Mouse (Mus musculus) fat pad, adult 2 months (tissue): ENCODE data around the gene Ppp1cc.

Experiments
- DNase-seq: peaks from one replicate; pipeline ENCODE4 v3.0.0-alpha.2; 2011; ENCODE audit warnings: low read depth, low spot score; ENCODE audit errors: extremely low read depth

Gene Ppp1cc

DNA sequence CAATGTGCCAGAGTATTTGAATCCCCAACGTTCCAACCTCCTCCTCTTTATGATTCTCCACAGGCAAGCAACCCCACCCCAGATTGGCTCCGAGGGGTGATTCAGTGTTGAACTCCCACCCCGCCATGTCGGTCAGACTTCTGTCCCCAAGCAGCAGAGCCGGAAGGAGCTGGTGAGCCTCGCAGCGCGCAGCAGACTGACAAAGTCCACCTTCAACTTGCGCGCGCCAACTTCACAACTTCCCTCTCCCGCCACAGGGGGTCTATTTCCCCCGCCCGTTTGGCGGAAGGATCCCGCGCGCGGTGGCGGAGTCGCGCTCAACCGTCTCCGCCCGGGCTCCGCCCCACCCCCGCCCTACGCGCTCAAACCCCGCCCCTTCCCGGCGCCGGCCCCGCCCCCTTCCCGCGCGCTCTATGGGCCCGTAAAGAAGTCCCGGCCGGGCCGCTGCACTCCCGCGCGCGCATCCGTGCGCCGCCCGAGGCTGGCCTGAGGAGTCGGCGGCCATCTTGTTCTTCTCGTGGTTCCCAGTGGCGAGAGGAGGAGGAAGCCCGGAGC is at the start of gene Ppp1cc:
Gene Ppp1cc (plus strand): TSS at position 452 of the 555 bp plus-strand sequence.
- DNase-seq = no peak

DNA sequence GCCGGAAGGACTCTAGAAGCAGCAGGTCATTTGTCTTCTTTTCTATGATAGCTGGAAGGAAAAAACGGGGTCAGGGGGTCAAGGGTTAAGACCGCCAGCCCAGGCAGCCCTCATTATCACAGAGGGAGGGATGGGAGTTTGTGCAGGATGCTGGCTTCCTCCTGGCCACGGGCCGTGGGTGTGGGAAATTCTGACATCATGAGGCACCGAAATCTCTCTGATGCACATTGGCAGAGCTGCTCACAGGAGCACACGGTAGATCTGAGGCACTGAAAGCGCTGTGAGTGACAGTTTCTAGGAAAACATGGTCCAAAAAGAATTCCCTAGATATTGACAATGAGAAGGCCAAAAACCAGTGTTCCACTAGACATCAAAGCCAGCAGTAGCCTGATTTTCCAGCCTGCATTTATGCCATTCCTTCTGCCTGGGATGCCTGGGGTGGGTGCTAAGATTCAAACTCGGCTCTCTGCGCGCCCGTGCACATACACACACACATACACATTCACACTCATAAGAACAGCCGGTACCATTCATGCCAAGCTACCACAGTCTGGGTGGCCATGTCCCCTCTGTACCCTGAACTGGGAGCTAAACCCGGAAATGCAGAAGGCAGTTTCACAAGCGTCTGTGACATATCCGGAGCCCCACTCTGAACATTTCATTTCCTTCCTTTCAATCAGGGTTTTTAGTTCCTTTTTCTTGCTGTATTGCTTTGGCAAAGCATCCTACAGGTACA is 48.6 kb upstream of the Ppp1cc start:
- DNase-seq = no peak

DNA sequence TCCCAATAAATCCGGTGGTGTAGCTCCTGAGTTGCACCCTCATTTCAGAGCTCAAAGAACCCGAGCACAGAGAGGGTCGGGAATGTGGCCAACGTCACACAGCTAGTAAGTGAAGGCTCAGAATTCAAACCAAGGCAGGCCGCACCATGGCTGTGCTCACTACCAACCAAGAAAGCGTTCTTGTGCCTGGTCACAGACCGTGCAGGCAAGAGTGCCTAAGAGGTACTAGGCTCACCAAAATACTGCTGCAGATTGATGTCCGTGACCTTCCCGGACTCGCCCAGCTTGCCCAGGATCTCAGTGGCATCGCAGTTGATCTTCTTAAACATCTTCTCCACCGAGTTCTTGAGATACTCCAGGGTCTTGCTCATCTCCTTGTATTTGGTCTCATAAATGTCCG is 47.5 kb upstream of the Ppp1cc start:
- DNase-seq = no peak

DNA sequence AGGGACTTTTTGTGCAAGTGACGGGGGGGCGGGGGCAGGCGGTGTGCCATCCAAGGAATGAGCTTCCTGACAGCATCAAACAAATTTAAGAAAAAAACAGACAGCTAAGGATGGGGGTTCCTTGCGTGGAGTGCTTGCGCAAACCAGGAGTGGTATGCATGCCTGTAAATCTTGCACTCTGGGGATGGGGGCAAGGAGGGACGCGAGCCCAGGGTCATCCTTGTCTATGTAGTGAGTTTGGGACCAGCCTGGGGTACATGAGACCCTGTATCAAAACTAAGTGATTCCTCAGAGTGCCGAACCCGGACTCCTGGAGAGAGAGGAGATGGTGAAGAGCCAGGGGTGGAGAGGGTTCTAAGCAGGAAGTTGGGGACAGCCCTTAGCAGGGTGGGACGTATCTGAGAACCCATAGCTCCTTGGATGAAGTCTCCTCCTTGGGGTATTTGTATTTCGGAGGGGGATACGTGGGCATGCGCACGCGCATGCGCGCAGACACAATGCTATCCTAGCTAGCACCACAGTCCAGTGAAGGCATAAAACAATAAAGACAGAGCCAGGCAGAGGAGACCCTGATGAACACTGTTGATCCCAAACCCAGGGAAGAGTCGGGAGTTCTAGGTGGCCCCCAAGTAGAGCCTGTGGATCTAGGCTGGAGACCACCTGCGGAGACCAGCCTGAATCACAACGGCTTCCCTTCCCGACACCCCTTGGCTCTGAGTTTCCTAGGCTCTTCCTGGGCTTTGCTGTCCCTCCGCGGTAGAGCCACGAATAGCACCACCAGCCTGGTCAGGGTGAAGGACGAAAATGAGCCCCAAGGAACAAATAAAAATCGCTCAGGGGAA is 46.8 kb upstream of the Ppp1cc start:
- DNase-seq = no peak

DNA sequence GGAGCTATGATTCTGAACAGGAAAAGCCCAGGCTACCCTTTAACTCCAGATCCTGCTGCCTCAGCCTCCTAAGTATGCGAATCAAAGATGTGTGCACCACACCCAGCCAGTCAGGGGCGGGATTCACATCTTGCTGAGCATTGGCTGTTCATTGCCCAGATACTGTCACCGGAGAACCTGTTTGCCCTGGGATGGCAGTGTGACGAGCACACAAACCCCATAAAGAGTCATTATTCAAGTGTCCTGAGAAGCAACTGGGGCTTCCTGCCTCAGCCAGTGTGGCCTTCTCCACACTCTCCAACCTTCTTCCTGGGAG is 46.2 kb upstream of the Ppp1cc start:
- no peak for DNase-seq

DNA sequence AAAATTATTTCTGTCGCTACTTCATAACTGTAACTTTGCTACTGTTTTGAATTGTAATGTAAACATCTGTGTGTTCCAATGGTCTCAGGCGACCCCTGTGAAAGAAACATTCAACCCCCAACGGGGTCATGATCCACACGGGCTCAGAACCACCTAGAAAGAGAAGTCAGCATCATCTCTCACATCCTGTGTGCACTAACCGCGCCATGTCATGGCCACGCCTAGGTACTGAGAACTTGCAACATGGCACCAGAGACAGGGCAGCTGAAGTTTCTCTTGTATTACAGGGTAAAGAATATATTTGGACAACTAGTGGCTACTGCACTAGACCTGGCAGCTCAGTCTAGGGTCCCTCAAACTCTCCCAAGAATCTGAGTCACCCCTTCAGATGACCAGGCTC is 44.6 kb upstream of the Ppp1cc start:
- DNase-seq = no peak

DNA sequence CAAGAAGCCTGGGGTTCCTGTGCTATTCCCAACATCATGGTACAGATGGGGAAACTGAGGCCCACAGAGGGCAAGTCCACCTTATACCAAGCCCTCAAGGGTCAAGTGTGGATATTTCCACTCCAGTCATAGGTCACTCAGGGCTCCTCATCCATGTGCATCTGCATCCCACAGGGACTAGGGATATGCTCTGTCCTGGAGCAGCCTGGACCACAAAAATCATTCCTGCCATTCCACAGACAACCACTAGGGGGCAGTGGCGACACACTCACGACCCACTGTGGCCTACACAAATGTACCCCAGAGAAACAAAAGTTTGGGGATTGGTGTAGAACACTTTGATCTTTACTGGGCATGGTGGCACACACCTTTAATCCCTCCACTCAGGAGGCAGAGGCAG is 43.9 kb upstream of the Ppp1cc start:
- no peak for DNase-seq

DNA sequence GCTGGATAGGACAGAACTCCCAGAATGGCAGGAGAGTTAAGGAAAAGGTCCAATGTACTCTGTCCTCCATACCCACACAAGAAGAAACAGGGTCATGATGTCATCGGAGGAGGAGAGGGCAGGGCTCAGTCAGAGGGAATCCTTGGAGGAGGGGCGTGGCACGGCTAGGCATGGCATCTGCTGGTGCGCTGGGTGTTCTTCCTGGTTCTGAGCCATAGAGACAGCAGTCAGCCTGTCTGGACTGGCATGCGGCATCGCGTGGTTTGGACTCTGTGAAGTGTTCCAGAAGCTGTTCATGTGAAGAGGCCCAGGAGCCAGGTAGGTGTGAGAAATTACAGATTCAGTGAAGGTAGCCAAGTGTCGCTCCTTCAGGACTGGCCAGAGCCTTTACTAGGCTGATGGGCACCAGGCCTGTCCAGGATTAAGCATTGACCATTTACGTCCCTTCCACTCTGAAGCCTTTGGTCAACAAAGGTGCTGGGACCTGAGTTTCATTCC is 42.8 kb upstream of the Ppp1cc start:
- DNase-seq = peak; percentile 11

DNA sequence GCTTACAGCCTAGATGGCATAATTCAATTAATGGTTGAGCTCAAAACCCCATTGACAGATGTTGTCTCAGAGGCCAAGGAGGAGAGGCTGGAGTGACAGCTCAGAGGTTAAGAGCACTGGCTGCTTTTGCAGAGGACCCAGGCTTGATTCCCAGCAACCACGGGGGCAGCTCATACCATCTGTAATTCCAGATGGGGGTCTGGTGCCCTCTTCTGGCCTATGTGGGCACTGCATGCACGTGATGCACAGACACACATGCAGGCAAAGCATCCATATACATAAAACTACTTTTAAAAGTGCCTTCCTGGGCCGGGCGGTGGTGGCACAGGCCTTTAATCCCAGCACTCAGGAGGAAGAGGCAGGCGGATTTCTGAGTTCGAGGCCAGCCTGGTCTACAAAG is 41.8 kb upstream of the Ppp1cc start:
- no peak for DNase-seq

DNA sequence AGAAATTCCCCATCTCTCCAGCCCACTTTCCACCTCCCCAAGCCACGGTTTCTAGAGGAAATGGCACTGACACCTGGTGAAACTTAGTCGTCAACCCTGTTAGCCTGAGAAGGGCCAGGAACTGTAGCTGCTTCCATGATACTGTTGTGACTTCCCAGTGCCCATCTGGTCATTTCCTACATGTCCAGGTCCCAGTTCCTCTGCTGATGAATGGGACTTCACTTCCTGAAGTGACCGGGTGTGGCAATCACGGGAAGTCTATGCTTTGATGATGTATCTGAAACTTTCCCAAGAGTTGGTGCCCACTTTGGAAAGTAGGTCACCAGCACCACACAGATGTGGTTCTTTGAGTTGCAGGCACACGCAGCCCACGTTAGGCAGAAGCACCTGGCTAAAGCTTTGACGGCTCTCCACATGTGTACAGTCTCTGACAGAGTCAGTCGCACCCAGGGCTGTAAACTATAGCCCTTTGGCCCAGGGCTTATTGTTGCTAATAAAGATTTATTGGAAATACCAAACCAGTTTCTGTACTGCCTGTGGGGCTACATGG is 32.8 kb upstream of the Ppp1cc start:
- DNase-seq = no peak

DNA sequence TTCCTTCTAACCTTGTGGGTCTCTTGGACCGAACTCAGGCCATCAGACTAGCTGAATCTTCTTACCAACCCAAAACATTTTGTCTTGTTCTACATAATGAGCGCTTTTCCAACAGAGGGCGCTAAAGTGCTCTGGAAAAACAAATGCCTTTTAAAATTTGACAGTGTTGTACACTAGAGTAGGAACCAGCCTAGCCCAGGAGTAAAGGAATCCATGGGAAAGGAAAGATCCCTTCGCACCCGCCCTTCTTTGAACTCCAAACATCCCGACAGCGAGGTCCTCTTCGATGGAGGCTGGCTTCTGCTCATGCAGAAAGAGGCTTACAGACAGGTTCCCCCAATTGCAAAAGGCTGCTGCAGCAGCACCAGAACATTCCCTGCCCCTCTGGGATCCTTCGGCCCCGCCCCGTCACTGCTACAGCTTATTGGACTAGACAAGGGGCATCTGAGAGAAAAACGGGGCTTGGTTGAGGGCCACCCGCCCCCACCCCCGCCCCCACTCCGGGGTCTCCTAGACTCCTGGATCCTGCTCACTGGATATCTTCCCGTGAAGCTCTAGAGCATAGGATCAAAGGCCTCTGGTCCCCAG is 28.9 kb upstream of the Ppp1cc start:
- DNase-seq = no peak

DNA sequence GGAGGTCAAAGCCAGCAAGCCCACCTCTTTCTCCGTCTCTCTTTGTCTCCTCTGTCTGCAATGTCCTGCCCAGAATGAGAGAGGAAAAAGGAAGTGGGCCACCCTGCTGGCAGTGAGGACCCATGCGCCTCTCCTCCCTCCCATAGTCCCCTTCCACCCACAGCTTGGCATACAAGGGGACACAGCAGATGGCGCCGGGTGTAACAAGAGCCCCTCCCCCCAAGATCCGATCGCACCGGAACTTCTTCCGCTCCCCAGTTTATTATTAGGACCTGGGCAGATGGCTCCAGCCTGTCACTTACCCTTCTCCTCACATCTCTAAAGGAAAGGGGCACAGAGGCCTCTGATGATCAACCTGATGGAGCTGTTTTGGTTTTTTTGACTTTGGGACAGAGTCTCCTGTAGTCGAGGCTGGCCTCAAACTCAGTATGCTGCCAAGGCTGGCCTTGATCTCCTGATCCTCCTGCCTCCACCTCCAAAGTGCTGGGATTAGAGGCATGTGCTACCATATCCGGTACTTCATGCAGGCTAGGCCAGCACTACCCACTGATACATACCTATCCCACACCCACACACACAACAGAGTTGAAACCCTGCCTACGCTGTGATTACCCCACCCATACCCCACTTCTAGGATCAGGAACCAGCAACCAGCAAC is 27.6 kb upstream of the Ppp1cc start:
- no peak for DNase-seq

DNA sequence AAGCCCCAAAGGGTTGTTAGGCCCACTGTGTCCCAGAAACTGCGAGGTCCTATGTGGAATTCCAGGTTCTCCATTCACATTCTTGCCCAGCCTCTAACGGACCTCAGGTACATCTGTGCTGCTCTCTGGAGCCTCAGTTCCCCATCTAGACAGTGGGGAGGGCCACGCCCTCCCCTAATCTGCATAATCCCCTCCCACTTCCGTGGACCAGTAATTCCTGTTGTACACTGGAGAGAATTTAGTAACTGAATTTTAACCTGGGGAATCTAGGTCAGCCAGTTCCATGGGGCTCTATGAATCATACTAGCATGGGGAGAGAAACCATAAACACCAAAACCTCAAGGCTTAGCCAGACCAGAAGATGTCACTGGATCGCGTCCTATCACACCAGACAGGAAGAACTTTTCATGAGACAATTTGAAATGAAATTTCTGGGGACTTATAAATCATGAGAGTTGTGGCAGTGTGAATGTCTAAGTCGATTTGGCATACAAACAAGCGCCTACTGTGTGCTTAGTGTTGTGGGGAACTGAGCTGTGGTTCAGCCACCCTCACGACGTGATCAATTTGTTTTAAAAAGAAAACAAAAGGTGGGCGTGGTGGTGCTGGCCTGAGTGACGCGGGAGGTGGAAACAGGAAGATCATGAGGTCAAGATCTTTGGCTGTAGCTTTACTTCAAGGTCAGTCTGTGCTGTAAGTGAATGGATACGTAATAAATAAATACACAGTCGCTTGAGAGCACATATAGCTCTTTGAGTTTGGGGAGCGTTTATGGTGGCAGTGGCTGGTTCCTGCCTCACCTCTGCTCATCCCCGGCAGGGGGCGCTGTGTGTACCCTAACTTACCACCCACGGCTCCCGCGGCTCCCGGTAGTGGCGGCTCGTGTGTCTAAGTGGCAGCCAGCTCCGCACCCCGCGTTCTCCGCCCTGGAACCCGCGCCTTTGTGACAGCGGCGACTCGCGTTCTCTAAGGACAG is 26.7 kb upstream of the Ppp1cc start:
- no peak for DNase-seq

DNA sequence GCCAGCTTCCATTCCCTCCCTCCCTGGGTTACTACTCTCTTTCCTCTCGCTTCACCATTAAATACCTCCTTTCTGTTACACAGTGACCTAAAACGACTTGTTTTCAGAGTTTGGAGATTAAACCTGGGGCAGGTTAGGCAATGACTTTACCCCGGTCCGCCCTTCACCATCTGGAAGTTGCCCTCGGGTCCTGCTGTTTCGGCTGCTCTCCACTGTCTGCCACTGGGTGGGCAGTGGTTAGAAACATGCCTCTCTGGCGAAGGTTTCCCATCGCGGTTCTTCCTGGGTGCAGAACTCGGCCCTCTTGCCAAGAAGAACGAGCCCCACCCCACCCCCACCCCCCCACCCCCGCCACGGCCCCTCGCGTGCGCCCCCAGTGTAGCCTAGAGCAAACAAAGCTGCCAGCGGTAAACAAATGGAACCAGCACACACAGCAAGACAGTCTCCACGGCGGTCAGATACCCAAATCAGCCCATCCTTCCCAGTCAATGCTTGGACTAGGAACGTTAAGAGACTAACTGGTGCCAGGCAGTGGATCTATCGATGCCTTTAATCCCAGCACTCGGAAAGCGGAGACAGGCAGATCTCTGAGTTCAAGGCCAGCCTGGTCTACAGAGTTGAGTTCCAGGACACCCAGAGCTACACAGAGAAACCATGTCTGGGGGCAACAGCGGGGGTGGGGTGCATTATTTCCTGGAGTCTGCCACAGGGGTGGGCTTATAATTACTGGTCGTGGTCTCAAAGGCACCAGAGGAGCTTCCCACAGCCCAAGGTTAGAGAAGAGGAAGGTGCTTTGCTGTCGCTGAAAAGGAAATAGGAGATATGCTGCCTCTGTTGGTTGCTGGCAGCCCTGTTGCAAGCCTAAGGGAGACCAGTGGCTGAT is 25.7 kb upstream of the Ppp1cc start:
- no peak for DNase-seq

DNA sequence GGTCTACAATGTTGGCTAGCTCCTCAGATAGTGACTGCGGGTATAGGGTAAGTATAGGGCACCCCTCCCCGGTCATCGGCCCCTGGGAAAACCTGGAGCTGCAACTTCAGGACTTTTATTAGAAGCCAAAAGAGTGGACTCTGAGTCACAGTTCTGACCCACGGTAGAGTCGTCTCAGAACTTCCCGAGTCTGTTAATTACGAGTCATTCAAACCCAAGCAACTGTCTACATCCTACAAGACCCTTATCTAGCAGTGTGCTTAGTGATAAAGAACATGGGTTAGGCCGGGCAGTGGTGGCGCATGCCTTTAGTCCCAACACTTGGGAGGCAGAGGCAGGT is 25.1 kb upstream of the Ppp1cc start:
- no peak for DNase-seq

DNA sequence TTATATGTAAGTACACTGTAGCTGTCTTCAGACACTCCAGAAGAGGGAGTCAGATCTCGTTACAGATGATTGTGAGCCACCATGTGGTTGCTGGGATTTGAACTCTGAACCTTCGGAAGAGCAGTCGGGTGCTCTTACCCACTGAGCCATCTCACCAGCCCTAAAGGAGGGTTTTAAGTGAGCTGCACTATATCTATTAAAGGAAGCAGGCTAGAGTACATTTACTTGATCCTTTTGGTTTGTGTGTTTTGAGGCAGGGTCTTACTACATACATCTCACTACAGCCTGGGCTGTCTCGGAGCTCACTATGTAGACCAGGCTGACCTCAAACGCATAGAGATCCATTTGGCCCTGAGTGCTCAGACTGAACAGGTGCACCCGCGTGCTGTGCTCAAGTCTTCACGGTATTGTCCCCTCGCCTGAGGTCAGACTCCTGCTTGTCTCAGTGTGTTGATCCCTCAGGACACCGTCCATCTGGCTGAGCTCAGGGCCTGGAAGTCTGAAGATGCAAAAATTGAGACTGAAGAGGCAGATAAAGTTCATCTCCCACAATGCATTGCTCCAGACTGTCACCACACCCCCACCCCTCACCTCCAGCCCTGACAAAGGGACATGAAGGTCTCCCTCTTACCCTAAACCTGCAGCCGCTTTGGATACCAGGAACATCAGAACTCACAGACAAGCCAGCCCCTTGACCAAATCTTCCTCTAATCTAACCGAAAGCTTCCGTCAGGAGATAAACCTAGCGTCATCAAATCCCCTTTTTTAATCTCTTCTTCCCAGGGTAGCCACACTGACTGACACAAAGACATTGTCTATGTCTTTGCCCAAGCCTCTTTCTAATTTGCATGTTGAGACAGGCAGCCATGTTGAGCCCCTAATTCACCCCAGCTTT is 23.4 kb upstream of the Ppp1cc start:
- no peak for DNase-seq

DNA sequence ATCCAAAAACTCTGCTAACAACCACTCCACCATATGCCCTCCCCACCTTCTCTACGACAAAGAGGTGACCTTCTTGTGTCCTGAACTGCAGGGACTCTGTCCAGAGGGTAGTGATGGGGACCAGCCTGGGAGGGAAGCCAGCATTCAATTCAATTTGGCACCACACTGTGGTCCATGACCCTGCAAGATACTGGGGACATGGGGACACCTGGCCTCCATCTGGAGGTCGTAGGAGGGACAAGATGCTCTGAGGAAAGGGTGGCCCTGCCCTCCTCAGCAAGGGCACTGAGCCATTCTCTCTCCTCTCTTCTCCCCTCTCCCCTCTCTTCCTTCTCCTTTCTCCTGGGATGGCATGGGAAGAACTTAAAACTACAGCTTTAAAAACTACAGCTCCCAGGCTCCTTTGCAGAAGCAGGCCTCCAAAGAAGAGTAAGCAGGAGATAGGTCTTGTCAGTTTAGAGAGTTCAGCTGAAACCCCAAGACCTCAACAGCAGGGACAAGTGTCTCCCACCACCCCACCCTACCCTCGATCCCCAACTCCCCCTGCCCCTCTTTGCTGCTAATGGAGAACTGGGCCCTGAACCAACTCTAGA is 22.7 kb upstream of the Ppp1cc start:
- no peak for DNase-seq
